Mouse (Mus musculus) CH12.LX (cell line): ENCODE measurements around the gene Nck2.

Experiments used
- CTCF ChIP-seq, 2 experiments: IDR thresholded peaks in 1 of 2; conservative IDR thresholded peaks in 1 of 2; 2 replicates each; pipeline ENCODE4 v1.5.1; 2011 to 2012; ENCODE audit warnings: low read depth in 2 of 2, low read length in 2 of 2, improper control_type of control experiment in 1 of 2, inconsistent platforms in 1 of 2, mild to moderate bottlenecking in 1 of 2, moderate library complexity in 1 of 2
- ELF1 ChIP-seq: IDR thresholded peaks from 2 replicates; pipeline ENCODE4 v1.6.1; 2014; ENCODE audit warnings: low read depth, mild to moderate bottlenecking, inconsistent platforms, low read length, improper control_type of control experiment
- EP300 ChIP-seq: IDR thresholded peaks from 2 replicates; pipeline ENCODE4 v1.6.1; 2011; ENCODE audit warnings: low read length, improper control_type of control experiment
- JUND ChIP-seq: conservative IDR thresholded peaks from 2 replicates; pipeline ENCODE4 v1.6.1; 2011; ENCODE audit warnings: low read depth, low read length, improper control_type of control experiment
- MAFK ChIP-seq: IDR thresholded peaks from 2 replicates; pipeline ENCODE4 v1.6.1; 2011; ENCODE audit warnings: low read length, improper control_type of control experiment; ENCODE audit not compliant: insufficient replicate concordance
- MAX ChIP-seq: IDR thresholded peaks from 2 replicates; pipeline ENCODE4 v1.6.1; 2011; ENCODE audit warnings: low read length, improper control_type of control experiment
- POLR2A ChIP-seq: IDR thresholded peaks from 2 replicates; pipeline ENCODE4 v1.6.1; 2011; ENCODE audit warnings: low read depth, mild to moderate bottlenecking, improper control_type of control experiment, low read length
- SIN3A ChIP-seq: IDR thresholded peaks from 2 replicates; pipeline ENCODE4 v1.6.1; 2012; ENCODE audit warnings: low read length, improper control_type of control experiment, inconsistent platforms
- SMC3 ChIP-seq: IDR thresholded peaks from 2 replicates; pipeline ENCODE4 v1.6.1; 2011; ENCODE audit warnings: low read depth, low read length, improper control_type of control experiment
- USF1 ChIP-seq: IDR thresholded peaks from 2 replicates; pipeline ENCODE4 v1.6.1; 2014; ENCODE audit warnings: low read depth, mild to moderate bottlenecking, inconsistent platforms, low read length, improper control_type of control experiment

- TF ChIP-seq USF1 (no peak), CTCF (conservative IDR thresholded peaks at IDR 0.05 in 1 of 2, IDR thresholded peaks at IDR 0.05 in 1 of 2; ENCODE audit: low read depth in 2 of 2, low read length in 2 of 2) (no peak), SMC3 (no peak), MAX (no peak), MAFK (no peak), ELF1 (no peak), POLR2A (no peak), JUND (no peak), SIN3A (no peak), EP300 (no peak)
These were observed 133.0 kb downstream of the Nck2 start for GRCm38 (mm10) chr1:43577371-43577770.
